Mouse (Mus musculus): ENCODE results near the gene Kcne1.

GRCm38 (mm10) chr16:92401206-92401605 lies 41.9 kb upstream of the Kcne1 start:
- no peak for TF ChIP-seq CTCF (IDR thresholded peaks at IDR 0.05; ENCODE audit: low read depth, low read length)
- TF ChIP-seq POLR2A (IDR thresholded peaks at IDR 0.05; ENCODE audit: borderline replicate concordance, low read depth, low read length): no peak
